Mouse (Mus musculus) myocyte (in vitro differentiated cells): Measurements from ENCODE around the gene Dmrt2. TPM values are rescaled to one million over a fixed set of nuclear protein-coding genes. Genes with fewer than 3 reads are reported as not detected.

Source experiments
- H3K27me3 ChIP-seq: one replicate; pipeline ENCODE4 v1.6.1; 2011; ENCODE audit not compliant: control insufficient read depth, insufficient read depth, insufficient read length
- H3K36me3 ChIP-seq: one replicate; pipeline ENCODE4 v1.6.1; 2011; ENCODE audit not compliant: control insufficient read depth, insufficient read depth
- H3K4me2 ChIP-seq: one replicate; pipeline ENCODE4 v1.6.1; 2011; ENCODE audit warnings: low read depth, control low read depth
- H3K4me3 ChIP-seq: one replicate; pipeline ENCODE4 v1.5.1; 2011; ENCODE audit warnings: mild to moderate bottlenecking, control low read depth, moderate library complexity
- H3K79me2 ChIP-seq: one replicate; pipeline ENCODE4 v1.6.1; 2011; ENCODE audit not compliant: control insufficient read depth, insufficient read depth
- H3ac ChIP-seq: one replicate; pipeline ENCODE4 v1.6.1; 2011; ENCODE audit not compliant: control insufficient read depth, insufficient read length
- CEBPB ChIP-seq: IDR thresholded peaks from 2 replicates; pipeline ENCODE4 v1.6.1; 2011; ENCODE audit warnings: mild to moderate bottlenecking, moderate library complexity; ENCODE audit not compliant: poor library complexity, insufficient read depth, severe bottlenecking
- E2F4 ChIP-seq: IDR thresholded peaks from one replicate; pipeline ENCODE4 v1.6.1; 2011; ENCODE audit warnings: mild to moderate bottlenecking, control low read depth, moderate library complexity; ENCODE audit not compliant: insufficient read depth
- MAX ChIP-seq: IDR thresholded peaks from one replicate; pipeline ENCODE4 v1.6.1; 2011; ENCODE audit warnings: low read depth, mild to moderate bottlenecking, control low read depth
- MYOD1 ChIP-seq, 3 experiments: IDR thresholded peaks; one replicate each; pipeline ENCODE4 v1.6.1; 2011; ENCODE audit warnings: control low read depth in 2 of 3, low read depth in 2 of 3, mild to moderate bottlenecking in 2 of 3, moderate library complexity in 1 of 3; ENCODE audit not compliant: insufficient read length in 2 of 3, control insufficient read depth in 1 of 3
- MYOG ChIP-seq, 3 experiments: IDR thresholded peaks; one replicate each; pipeline ENCODE4 v1.6.1; 2011; ENCODE audit warnings: control low read depth in 2 of 3, low read depth in 2 of 3, mild to moderate bottlenecking in 2 of 3; ENCODE audit not compliant: insufficient read length in 2 of 3, control insufficient read depth in 1 of 3, insufficient read depth in 1 of 3
- POLR2A ChIP-seq: IDR thresholded peaks from one replicate; pipeline ENCODE4 v1.6.1; 2011; ENCODE audit warnings: low read depth, mild to moderate bottlenecking, control low read depth, moderate library complexity; ENCODE audit not compliant: insufficient read length
- POLR2AphosphoS2 ChIP-seq: IDR thresholded peaks from one replicate; pipeline ENCODE4 v1.6.1; 2011; ENCODE audit warnings: low read depth, control low read depth; ENCODE audit not compliant: insufficient read length
- REST ChIP-seq: IDR thresholded peaks from one replicate; pipeline ENCODE4 v1.6.1; 2011; ENCODE audit warnings: mild to moderate bottlenecking, control low read depth, moderate library complexity; ENCODE audit not compliant: insufficient read depth, insufficient read length
- SRF ChIP-seq: IDR thresholded peaks from one replicate; pipeline ENCODE4 v1.6.1; 2011; ENCODE audit warnings: low read depth; ENCODE audit not compliant: control insufficient read depth, insufficient read length
- TCF12 ChIP-seq: IDR thresholded peaks from one replicate; pipeline ENCODE4 v1.6.1; 2011; ENCODE audit warnings: mild to moderate bottlenecking, control low read depth; ENCODE audit not compliant: poor library complexity, insufficient read depth, severe bottlenecking
- TCF3 ChIP-seq: IDR thresholded peaks from one replicate; pipeline ENCODE4 v1.6.1; 2011; ENCODE audit warnings: low read depth, control low read depth; ENCODE audit not compliant: insufficient read length
- USF1 ChIP-seq: IDR thresholded peaks from one replicate; pipeline ENCODE4 v1.6.1; 2011; ENCODE audit warnings: low read depth, mild to moderate bottlenecking, control low read depth, moderate library complexity
- polyA plus RNA-seq: library from polyadenylated mRNA; unstranded; fragments of >200 nt; fragmentation: generic; extraction: Trizol; gene quantifications from one replicate; pipeline ENCODE4 v1.2.1, GENCODE M21; 2012; ENCODE audit warnings: missing spikeins

Dmrt2 gene
- polyA plus RNA-seq, 1 experiment: 1.8 TPM

DNA sequence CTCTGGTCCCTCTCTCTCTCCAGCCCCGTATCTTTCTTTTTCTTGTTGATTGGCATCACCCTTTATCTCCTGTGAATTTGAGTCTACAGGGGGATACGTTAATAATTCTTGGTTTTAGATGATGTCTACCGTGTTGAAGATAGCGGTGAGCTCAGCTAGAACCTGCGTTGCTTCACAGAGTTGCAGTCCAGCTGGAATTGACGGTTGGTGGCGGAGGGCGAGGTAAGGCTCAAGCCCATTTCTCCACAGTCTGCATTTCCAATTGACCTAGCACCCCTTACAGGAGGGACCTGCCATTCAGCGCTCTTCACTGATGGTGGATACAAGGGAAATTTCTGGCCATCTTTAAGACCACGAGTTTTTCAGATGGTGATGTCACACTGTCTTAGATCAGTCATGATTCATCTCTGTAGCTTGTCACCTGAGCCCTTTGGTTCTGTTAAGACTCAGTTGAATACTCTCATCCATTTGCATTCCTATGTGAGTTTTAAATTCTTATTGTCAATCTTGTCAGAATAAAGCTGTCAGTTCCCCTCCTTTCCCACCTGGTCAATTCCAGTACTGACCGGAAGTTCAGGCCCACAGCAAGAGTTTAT, 33.3 kb upstream of the Dmrt2 start:
- no peaks in the 10 kb centered on the region for H3K79me2 ChIP-seq
- no peak overlapping the region for H3K4me3 ChIP-seq
- H3K27me3 ChIP-seq: no peaks in the 10 kb centered on the region
- TF ChIP-seq SRF: no peak
- no peak for TF ChIP-seq POLR2A
- no peak for TF ChIP-seq CEBPB
- TF ChIP-seq REST: no peak
- no peak for TF ChIP-seq TCF12
- no peak for TF ChIP-seq MYOD1 (IDR thresholded peaks at IDR 0.05; ENCODE audit: control insufficient read depth in 1 of 3, insufficient read length in 2 of 3, low read depth in 2 of 3)
- no peaks in the 10 kb centered on the region for H3K36me3 ChIP-seq
- no peak overlapping the region for H3K4me2 ChIP-seq
- no peak overlapping the region for H3ac ChIP-seq

DNA sequence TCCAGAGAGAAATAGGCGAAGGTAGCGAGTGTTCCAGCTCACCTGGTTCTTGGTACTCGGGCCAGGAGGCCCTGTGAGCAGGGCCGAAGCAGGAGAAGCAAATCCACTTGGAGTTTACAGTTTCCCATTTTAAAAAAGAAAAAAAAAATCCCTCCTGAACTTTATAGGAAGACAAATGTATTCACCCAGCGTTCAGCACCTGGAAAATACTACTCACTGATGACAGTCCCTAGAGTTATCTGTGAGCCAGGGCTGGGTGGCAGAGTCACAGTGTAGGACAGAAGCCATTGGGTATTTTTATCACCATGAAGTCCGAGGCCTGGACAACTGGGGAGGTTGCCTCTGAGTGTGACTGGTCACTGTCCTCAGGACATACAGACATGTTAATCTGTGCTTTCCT, 30.4 kb upstream of the Dmrt2 start:
- no peak overlapping the region for H3K4me2 ChIP-seq
- H3K4me3 ChIP-seq: no peak overlapping the region
- H3K36me3 ChIP-seq: no peaks in the 10 kb centered on the region
- H3ac ChIP-seq: no peak overlapping the region
- H3K79me2 ChIP-seq: no peaks in the 10 kb centered on the region
- H3K27me3 ChIP-seq: no peaks in the 10 kb centered on the region
- TF ChIP-seq CEBPB (no peak), REST (no peak), MYOD1 (IDR thresholded peaks at IDR 0.05; ENCODE audit: control insufficient read depth in 1 of 3, insufficient read length in 2 of 3, low read depth in 2 of 3) (no peak), MAX (no peak), TCF12 (no peak), USF1 (no peak), SRF (no peak), E2F4 (no peak), POLR2AphosphoS2 (no peak), TCF3 (no peak), MYOG (IDR thresholded peaks at IDR 0.05; ENCODE audit: control insufficient read depth in 1 of 3, insufficient read depth in 1 of 3, insufficient read length in 2 of 3, low read depth in 2 of 3) (no peak), POLR2A (no peak)

DNA sequence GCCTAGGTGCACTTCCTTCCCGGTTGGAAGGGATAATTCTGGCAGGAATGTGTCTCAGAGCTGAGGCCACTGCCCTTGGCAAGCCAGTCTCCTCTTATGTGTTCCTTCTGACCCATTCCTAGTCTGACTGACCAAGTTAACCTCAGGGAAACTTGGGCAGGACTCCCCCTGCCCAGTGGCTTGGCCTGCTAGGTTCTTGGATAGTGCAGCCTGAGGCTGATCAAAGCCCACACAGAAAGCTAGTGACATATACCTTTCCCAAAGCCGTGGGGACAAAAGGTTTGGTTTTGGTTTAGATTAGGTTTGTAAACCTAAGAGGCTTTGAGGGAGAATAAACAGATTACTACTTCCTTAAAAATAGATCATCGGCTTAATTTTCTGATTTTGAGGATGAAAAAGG, 25.1 kb upstream of the Dmrt2 start:
- Histone ChIP-seq H3K4me2 (no peak overlapping the region), H3K4me3 (no peak overlapping the region), H3K36me3 (no peaks in the 10 kb centered on the region), H3K79me2 (no peaks in the 10 kb centered on the region), H3ac (no peak overlapping the region), H3K27me3 (no peaks in the 10 kb centered on the region)
- no peak for TF ChIP-seq SRF
- no peak for TF ChIP-seq MYOG (IDR thresholded peaks at IDR 0.05; ENCODE audit: control insufficient read depth in 1 of 3, insufficient read depth in 1 of 3, insufficient read length in 2 of 3, low read depth in 2 of 3)
- TF ChIP-seq USF1: no peak
- TF ChIP-seq MYOD1 (IDR thresholded peaks at IDR 0.05; ENCODE audit: control insufficient read depth in 1 of 3, insufficient read length in 2 of 3, low read depth in 2 of 3): no peak
- no peak for TF ChIP-seq E2F4
- TF ChIP-seq MAX: no peak
- TF ChIP-seq TCF3: no peak
- TF ChIP-seq POLR2A: no peak
- TF ChIP-seq POLR2AphosphoS2: no peak
- no peak for TF ChIP-seq REST
- no peak for TF ChIP-seq CEBPB
- no peak for TF ChIP-seq TCF12

DNA sequence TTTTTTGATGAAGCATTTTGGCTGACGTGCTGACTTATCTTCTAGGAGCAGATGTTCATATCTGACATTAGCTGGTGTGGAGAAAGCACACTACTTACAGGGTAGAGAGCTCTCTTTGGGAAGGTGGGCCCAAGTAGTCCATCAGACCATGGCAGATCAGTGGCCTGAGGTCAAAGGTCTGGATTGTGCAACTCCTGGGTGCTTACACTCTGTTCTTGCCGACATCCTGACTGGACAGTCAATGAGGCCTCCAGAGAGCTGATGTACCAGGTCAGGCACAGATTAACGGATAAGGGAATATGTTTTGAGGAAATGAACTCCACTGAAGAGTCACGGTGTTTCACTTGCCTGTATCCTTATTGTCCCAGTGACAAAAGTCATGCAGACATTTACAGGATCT, 23.5 kb upstream of the Dmrt2 start:
- no peak for TF ChIP-seq TCF3
- Histone ChIP-seq H3K27me3 (no peaks in the 10 kb centered on the region), H3ac (no peak overlapping the region), H3K36me3 (no peaks in the 10 kb centered on the region), H3K79me2 (no peaks in the 10 kb centered on the region), H3K4me3 (no peak overlapping the region), H3K4me2 (no peak overlapping the region)

DNA sequence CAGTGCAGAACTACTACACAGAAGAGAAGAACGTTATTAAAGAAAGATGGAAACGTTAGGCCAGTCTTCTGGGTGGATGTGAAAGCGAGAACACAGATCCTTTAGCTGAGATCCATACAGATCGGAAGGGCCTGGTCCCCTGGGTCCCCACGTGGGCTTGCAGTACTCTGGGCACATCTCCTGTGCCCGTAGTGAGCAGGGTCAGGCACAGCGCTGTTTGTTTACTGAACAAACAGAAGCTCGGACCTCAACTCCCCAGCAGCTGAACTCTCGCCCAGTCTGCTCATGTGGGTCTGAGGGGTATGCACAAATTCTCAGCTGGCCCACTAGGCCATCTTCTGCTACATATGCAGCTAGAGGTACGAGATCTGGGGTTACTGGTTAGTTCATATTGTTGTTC, 21.7 kb upstream of the Dmrt2 start:
- no peak for TF ChIP-seq TCF12
- no peak for TF ChIP-seq CEBPB
- no peak for TF ChIP-seq POLR2AphosphoS2
- no peak for TF ChIP-seq SRF
- no peak for TF ChIP-seq TCF3
- no peak for TF ChIP-seq USF1
- TF ChIP-seq REST: no peak
- TF ChIP-seq MYOD1 (IDR thresholded peaks at IDR 0.05; ENCODE audit: control insufficient read depth in 1 of 3, insufficient read length in 2 of 3, low read depth in 2 of 3): no peak
- TF ChIP-seq MYOG (IDR thresholded peaks at IDR 0.05; ENCODE audit: control insufficient read depth in 1 of 3, insufficient read depth in 1 of 3, insufficient read length in 2 of 3, low read depth in 2 of 3): no peak
- no peak for TF ChIP-seq POLR2A
- TF ChIP-seq E2F4: no peak
- TF ChIP-seq MAX: no peak

More for the DNA sequence above, 21.7 kb upstream of the Dmrt2 start:
- Histone ChIP-seq H3K79me2 (no peaks in the 10 kb centered on the region), H3K4me3 (no peak overlapping the region), H3ac (no peak overlapping the region), H3K36me3 (no peaks in the 10 kb centered on the region), H3K4me2 (no peak overlapping the region), H3K27me3 (no peaks in the 10 kb centered on the region)
